Mouse (Mus musculus): ENCODE results near the gene Gm9112. TPM values are rescaled to one million over a fixed set of nuclear protein-coding genes. Genes with fewer than 3 reads are reported as not detected.

Gm9112 gene
- total RNA-seq (2023), result not detected in 4 replicates

GRCm38 (mm10) chrX:102707535-102707934 is at the start of gene Gm9112, which contains the start of gene Dmrtc1b:
Gene Gm9112 (minus strand): TSS chrX:102707635.
Gene Dmrtc1b (plus strand): TSS chrX:102707865.

DNA sequence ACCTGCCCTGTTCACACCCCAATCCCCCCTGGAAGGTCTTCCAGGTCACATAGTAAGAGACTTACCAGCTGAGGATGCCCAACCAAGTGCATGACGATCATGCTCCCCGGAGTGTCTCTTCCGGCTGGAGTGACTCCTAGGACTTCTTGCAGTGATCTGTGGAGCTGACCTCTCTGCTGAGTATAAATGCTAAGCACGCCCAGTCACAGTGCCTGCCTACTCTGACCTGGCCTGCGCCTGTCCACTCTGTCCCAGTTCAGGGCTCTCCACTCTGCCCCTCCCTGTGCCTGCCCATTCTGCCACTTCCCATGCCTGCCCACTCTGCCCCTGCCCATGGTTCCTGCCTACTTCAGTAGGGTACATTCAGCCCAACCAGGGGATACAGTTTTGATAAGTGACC is 20.6 kb downstream of the Gm9112 start, which contains the start of gene Gm3880:
Gene Gm3880 (minus strand): TSS at position 101 of the 400 bp plus-strand sequence.

Other genes starting within 250 kb of the Gm9112 start
- 15.5 to 18.8 TPM (median 18.0 TPM) in 4 replicates for gene Hdac8, start 202.3 kb downstream of the Gm9112 start, total RNA-seq (2023)
- gene Phka1, start 63.4 kb downstream of the Gm9112 start, total RNA-seq (2023), result 18.8 to 21.0 TPM (median 19.6 TPM) in 4 replicates
- not detected in 4 replicates for gene Gm3880, start 20.7 kb downstream of the Gm9112 start, total RNA-seq (2023)
- not detected in 4 replicates for gene Dmrtc1b, start 230 bp upstream of the Gm9112 start, total RNA-seq (2023)
- gene Dmrtc1c1, start 95.3 kb upstream of the Gm9112 start, total RNA-seq (2023), result not detected in 4 replicates
- gene Dmrtc1c2, start 147.0 kb upstream of the Gm9112 start, total RNA-seq (2023), result not detected in 4 replicates
- not detected in 4 replicates for gene 1700031F05Rik, start 160.3 kb upstream of the Gm9112 start, total RNA-seq (2023)
- gene Dmrtc1a, start 201.1 kb upstream of the Gm9112 start, total RNA-seq (2023), result not detected in 4 replicates
- not detected in 4 replicates for gene 1700011M02Rik, start 201.3 kb upstream of the Gm9112 start, total RNA-seq (2023)
- gene 1700018G05Rik, start 220.7 kb upstream of the Gm9112 start, total RNA-seq (2023), result not detected in 4 replicates